Mouse (Mus musculus): ENCODE results near the gene Lamtor4.

- no peak for TF ChIP-seq CTCF (IDR thresholded peaks at IDR 0.05; ENCODE audit: low read depth)
- TF ChIP-seq EP300 (IDR thresholded peaks at IDR 0.05; ENCODE audit: low read depth) = no peak
Observed at GRCm38 (mm10) chr5:138281798-138282197, 26.5 kb downstream of the Lamtor4 start.

Data from heart, postnatal 0 days (tissue).